Mouse (Mus musculus): ENCODE measurements at regions not wholly inside any gene's neighbourhood (a gene's known extent, or its start where the extent isn't known, plus 50 kb on each side); places are given as distances from the start of the nearest gene placed in this dataset.

- WGBS = 72% methylated on average over 8 of the region's 8 CpGs
- Histone ChIP-seq H3K9ac (no peak overlapping the region), H3K4me2 (no peak overlapping the region)
Measured at GRCm38 (mm10) chr2:171358071-171358760, 626.6 kb downstream of the Dok5 start.

GRCm38 (mm10) chr2:171348156-171348555 is 616.5 kb downstream of the Dok5 start:
- H3K9me3 ChIP-seq = no peaks in the 10 kb centered on the region
- no peak overlapping the region for H3K4me3 ChIP-seq (replicated peaks)
- H3K4me1 ChIP-seq = no peaks in the 10 kb centered on the region
- H3K9ac ChIP-seq = no peak overlapping the region
- ATAC-seq (ENCODE audit: insufficient read depth, low FRiP score, low read depth) = no peak
- no peaks in the 10 kb centered on the region for H3K27me3 ChIP-seq (replicated peaks)
- H3K36me3 ChIP-seq = no peaks in the 10 kb centered on the region
- WGBS = 76% methylated on average over 2 of the region's 2 CpGs
- no peak overlapping the region for H3K4me2 ChIP-seq
- H3K27ac ChIP-seq = no peak overlapping the region

More at GRCm38 (mm10) chr2:171358071-171358760, 626.6 kb downstream of the Dok5 start:
- no peaks in the 10 kb centered on the region for H3K4me1 ChIP-seq
- no peaks in the 10 kb centered on the region for H3K9me3 ChIP-seq
- no peak overlapping the region for H3K27ac ChIP-seq
- no peaks in the 10 kb centered on the region for H3K36me3 ChIP-seq
- H3K4me3 ChIP-seq (replicated peaks) = no peak overlapping the region
- H3K27me3 ChIP-seq (replicated peaks) = no peaks in the 10 kb centered on the region
- no peak for ATAC-seq (ENCODE audit: insufficient read depth, low FRiP score, low read depth)

GRCm38 (mm10) chr2:171333816-171334757 is 602.5 kb downstream of the Dok5 start:
- Histone ChIP-seq H3K27ac (no peak overlapping the region), H3K27me3 (replicated peaks) (no peaks in the 10 kb centered on the region), H3K4me3 (replicated peaks) (no peak overlapping the region), H3K9me3 (no peaks in the 10 kb centered on the region), H3K36me3 (no peaks in the 10 kb centered on the region), H3K4me2 (no peak overlapping the region), H3K4me1 (no peaks in the 10 kb centered on the region), H3K9ac (no peak overlapping the region)
- ATAC-seq (ENCODE audit: insufficient read depth, low FRiP score, low read depth) = no peak
- WGBS = 70% methylated on average over 14 of the region's 14 CpGs

GRCm38 (mm10) chr2:171332826-171333225 is 601.2 kb downstream of the Dok5 start:
- no peaks in the 10 kb centered on the region for H3K9me3 ChIP-seq
- ATAC-seq (ENCODE audit: insufficient read depth, low FRiP score, low read depth) = no peak
- H3K27ac ChIP-seq = no peak overlapping the region
- H3K27me3 ChIP-seq (replicated peaks) = no peaks in the 10 kb centered on the region
- H3K4me1 ChIP-seq = no peaks in the 10 kb centered on the region
- H3K4me2 ChIP-seq = no peak overlapping the region
- WGBS = 82% methylated on average over 8 of the region's 8 CpGs
- no peak overlapping the region for H3K9ac ChIP-seq
- no peaks in the 10 kb centered on the region for H3K36me3 ChIP-seq
- no peak overlapping the region for H3K4me3 ChIP-seq (replicated peaks)

GRCm38 (mm10) chr2:171331529-171331928 is 599.9 kb downstream of the Dok5 start:
- Histone ChIP-seq H3K9me3 (no peaks in the 10 kb centered on the region), H3K27me3 (replicated peaks) (no peaks in the 10 kb centered on the region), H3K4me3 (replicated peaks) (no peak overlapping the region), H3K4me2 (no peak overlapping the region), H3K27ac (no peak overlapping the region), H3K36me3 (no peaks in the 10 kb centered on the region), H3K4me1 (no peaks in the 10 kb centered on the region), H3K9ac (no peak overlapping the region)
- no peak for ATAC-seq (ENCODE audit: insufficient read depth, low FRiP score, low read depth)
- WGBS = 91% methylated on average over 3 of the region's 3 CpGs

GRCm38 (mm10) chr2:171326909-171327308 is 595.3 kb downstream of the Dok5 start:
- H3K9me3 ChIP-seq = no peaks in the 10 kb centered on the region
- 49% methylated on average over 3 of the region's 3 CpGs for WGBS
- ATAC-seq (ENCODE audit: insufficient read depth, low FRiP score, low read depth) = peak; percentile 58; the same call in 1 of the 2 replicates
- no peak overlapping the region for H3K4me3 ChIP-seq (replicated peaks)
- no peaks in the 10 kb centered on the region for H3K4me1 ChIP-seq
- no peak overlapping the region for H3K4me2 ChIP-seq
- H3K36me3 ChIP-seq = no peaks in the 10 kb centered on the region
- no peaks in the 10 kb centered on the region for H3K27me3 ChIP-seq (replicated peaks)
- H3K27ac ChIP-seq = peak overlapping the region; percentile 18; the same call in 1 of the 2 replicates
- H3K9ac ChIP-seq = no peak overlapping the region

- 74% methylated on average over 4 of the region's 4 CpGs for WGBS
- no peak for ATAC-seq (ENCODE audit: insufficient read depth, low FRiP score, low read depth)
- H3K4me1 ChIP-seq = no peaks in the 10 kb centered on the region
- H3K27me3 ChIP-seq (replicated peaks) = no peaks in the 10 kb centered on the region
- H3K27ac ChIP-seq = no peak overlapping the region
- H3K9me3 ChIP-seq = no peaks in the 10 kb centered on the region
- no peaks in the 10 kb centered on the region for H3K36me3 ChIP-seq
- no peak overlapping the region for H3K4me3 ChIP-seq (replicated peaks)
- no peak overlapping the region for H3K4me2 ChIP-seq
- no peak overlapping the region for H3K9ac ChIP-seq
Measured at GRCm38 (mm10) chr2:171308486-171308885, 576.9 kb downstream of the Dok5 start.

- no peaks in the 10 kb centered on the region for H3K27me3 ChIP-seq (replicated peaks)
- H3K4me1 ChIP-seq = no peaks in the 10 kb centered on the region
- 58% methylated on average over 12 of the region's 12 CpGs for WGBS
- no peaks in the 10 kb centered on the region for H3K36me3 ChIP-seq
- no peak overlapping the region for H3K9ac ChIP-seq
- H3K4me3 ChIP-seq (replicated peaks) = no peak overlapping the region
- no peak overlapping the region for H3K4me2 ChIP-seq
- H3K27ac ChIP-seq = no peak overlapping the region
- no peak for ATAC-seq (ENCODE audit: insufficient read depth, low FRiP score, low read depth)
- H3K9me3 ChIP-seq = no peaks in the 10 kb centered on the region
Measured at GRCm38 (mm10) chr2:171306000-171306399, 574.4 kb downstream of the Dok5 start.

- no peak overlapping the region for H3K4me3 ChIP-seq (replicated peaks)
- WGBS = 68% methylated on average over 5 of the region's 5 CpGs
- H3K27ac ChIP-seq = no peak overlapping the region
- no peak overlapping the region for H3K4me2 ChIP-seq
- no peaks in the 10 kb centered on the region for H3K4me1 ChIP-seq
- no peak for ATAC-seq (ENCODE audit: insufficient read depth, low FRiP score, low read depth)
- no peaks in the 10 kb centered on the region for H3K36me3 ChIP-seq
- no peak overlapping the region for H3K9ac ChIP-seq
- no peaks in the 10 kb centered on the region for H3K9me3 ChIP-seq
- H3K27me3 ChIP-seq (replicated peaks) = no peaks in the 10 kb centered on the region
Measured at GRCm38 (mm10) chr2:171298519-171298918, 566.9 kb downstream of the Dok5 start.

- Histone ChIP-seq H3K36me3 (no peaks in the 10 kb centered on the region), H3K4me3 (replicated peaks) (no peak overlapping the region), H3K27me3 (replicated peaks) (no peaks in the 10 kb centered on the region), H3K4me2 (no peak overlapping the region), H3K9ac (no peak overlapping the region), H3K27ac (no peak overlapping the region), H3K4me1 (no peaks in the 10 kb centered on the region), H3K9me3 (no peaks in the 10 kb centered on the region)
- WGBS = 86% methylated on average over 5 of the region's 5 CpGs
- ATAC-seq (ENCODE audit: insufficient read depth, low FRiP score, low read depth) = no peak
Measured at GRCm38 (mm10) chr2:171295603-171296002, 564.0 kb downstream of the Dok5 start.

GRCm38 (mm10) chr2:171292579-171292978 is 561.0 kb downstream of the Dok5 start:
- no peak overlapping the region for H3K4me2 ChIP-seq
- no peaks in the 10 kb centered on the region for H3K27me3 ChIP-seq (replicated peaks)
- H3K36me3 ChIP-seq = no peaks in the 10 kb centered on the region
- ATAC-seq (ENCODE audit: insufficient read depth, low FRiP score, low read depth) = no peak
- H3K4me3 ChIP-seq (replicated peaks) = no peak overlapping the region
- H3K4me1 ChIP-seq = no peaks in the 10 kb centered on the region
- H3K9ac ChIP-seq = no peak overlapping the region
- H3K27ac ChIP-seq = no peak overlapping the region
- no peaks in the 10 kb centered on the region for H3K9me3 ChIP-seq

- H3K9ac ChIP-seq = no peak overlapping the region
- ATAC-seq (ENCODE audit: insufficient read depth, low FRiP score, low read depth) = no peak
- H3K4me3 ChIP-seq (replicated peaks) = no peak overlapping the region
- H3K4me1 ChIP-seq = no peaks in the 10 kb centered on the region
- no peaks in the 10 kb centered on the region for H3K27me3 ChIP-seq (replicated peaks)
- WGBS = 34% methylated on average over 6 of the region's 6 CpGs
- H3K36me3 ChIP-seq = no peaks in the 10 kb centered on the region
- H3K9me3 ChIP-seq = no peaks in the 10 kb centered on the region
- H3K4me2 ChIP-seq = no peak overlapping the region
- H3K27ac ChIP-seq = no peak overlapping the region
Measured at GRCm38 (mm10) chr2:171285719-171286394, 554.2 kb downstream of the Dok5 start.

Data from stomach, embryonic 15.5 days (tissue).